Mouse (Mus musculus): ENCODE measurements at regions not wholly inside any gene's neighbourhood (a gene's known extent, or its start where the extent isn't known, plus 50 kb on each side); places are given as distances from the start of the nearest gene placed in this dataset.
"Not testable (repeated sequence)": the region's sequence is repeated elsewhere in the genome, so short reads cannot be mapped to it uniquely, and the experiment has no call there.

- intact Hi-C loops (cut with DNase I): no loop called here
Observed at GRCm38 (mm10) chr7:122820587-122821535, 144.6 kb upstream of the Rbbp6 start.

GRCm38 (mm10) chr7:122823429-122823828 is 142.1 kb upstream of the Rbbp6 start:
- intact Hi-C loops (cut with DNase I): no loop called here

GRCm38 (mm10) chr7:122839091-122839490 is 126.4 kb upstream of the Rbbp6 start:
- intact Hi-C loops (cut with DNase I): no loop called here

- intact Hi-C loops (cut with DNase I): no loop called here
Observed at GRCm38 (mm10) chr7:122844831-122845230, 120.7 kb upstream of the Rbbp6 start.

DNA sequence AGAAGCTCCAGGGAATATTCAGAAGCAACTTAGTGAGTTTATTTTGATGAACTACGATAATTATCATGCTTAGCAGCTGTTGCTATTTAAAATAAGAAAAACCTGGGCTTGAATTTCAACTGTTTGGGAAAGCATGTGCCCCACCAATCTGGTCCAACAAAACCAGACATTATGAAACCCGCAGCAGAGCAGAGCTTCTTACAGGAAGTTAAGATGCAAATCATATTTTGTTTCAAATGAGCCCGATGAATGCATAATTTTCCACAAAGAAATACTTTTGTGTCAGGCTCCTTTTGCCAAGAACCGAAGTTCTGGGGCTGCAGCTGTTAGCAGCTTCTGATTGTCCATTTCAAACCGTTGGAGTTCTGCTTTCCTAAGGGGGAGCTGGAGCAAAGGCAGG is 118.1 kb upstream of the Rbbp6 start:
- intact Hi-C loops (cut with DNase I): no loop called here

GRCm38 (mm10) chr7:122873386-122873785 is 92.1 kb upstream of the Rbbp6 start:
- intact Hi-C loops (cut with DNase I): no loop called here

DNA sequence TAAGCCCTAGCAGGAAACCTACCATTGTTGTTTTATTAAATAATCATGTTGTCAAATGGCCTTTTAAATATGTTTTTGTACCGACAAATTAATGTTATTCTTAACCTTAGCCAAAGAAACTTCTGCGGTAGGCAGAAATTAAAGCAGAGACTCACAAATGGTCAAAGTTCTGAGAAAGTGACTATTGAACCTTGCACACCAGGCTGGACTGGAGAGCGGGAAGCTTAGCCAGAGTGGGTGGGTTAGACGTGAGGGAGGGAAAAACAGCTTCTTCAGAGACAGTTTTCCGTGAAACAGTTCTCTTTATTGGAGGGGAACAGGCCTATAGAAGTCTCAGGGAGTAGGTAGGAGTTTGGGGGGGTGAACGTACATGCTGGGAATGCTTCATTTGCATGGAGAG is 89.2 kb upstream of the Rbbp6 start:
- intact Hi-C loops (cut with DNase I): no loop called here

DNA sequence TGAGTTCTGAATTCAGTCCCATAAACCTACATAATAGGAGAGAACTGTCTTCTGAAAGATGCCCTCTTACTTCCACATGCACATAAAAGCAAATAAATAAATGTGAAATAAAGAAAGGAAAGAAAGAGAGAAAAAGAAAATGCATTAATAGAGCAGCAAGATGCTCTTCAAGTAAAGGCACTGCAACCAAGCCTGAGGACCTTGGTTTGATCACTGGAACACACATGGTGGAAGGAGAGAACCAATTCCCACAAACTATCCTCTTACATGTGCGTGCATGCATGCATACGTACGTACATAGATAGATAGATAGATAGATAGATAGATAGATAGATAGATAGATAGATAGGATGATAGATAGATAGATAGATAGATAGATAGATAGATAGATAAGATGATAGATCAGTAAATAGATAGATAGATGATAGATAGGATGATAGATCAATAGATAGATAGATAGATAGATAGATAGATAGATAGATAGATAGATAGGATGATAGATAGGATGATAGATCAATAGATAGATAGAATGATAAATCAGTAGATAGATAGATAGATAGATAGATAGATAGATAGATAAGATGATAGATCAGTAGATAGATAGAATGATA is 83.5 kb upstream of the Rbbp6 start:
- intact Hi-C loops (cut with DNase I): not testable (repeated sequence)

DNA sequence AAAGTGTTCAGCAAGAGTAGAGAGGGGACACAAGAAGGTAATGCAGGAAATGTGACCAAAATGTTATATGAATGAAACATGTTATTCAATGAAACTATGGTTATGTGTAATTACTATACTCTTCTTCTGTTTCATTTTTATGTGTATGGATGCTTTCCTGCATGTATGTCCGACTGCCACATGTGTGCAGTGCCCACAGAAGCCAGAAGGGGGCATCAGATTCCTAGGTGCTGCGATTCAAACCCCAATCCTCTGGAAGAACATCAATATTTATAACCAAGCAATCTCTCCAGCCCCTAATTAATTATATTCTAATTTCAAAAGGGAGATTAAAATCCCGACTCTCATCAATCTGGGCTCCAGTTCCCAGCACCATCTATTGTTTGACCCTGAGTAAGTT is 78.7 kb upstream of the Rbbp6 start:
- intact Hi-C loops (cut with DNase I): no loop called here

DNA sequence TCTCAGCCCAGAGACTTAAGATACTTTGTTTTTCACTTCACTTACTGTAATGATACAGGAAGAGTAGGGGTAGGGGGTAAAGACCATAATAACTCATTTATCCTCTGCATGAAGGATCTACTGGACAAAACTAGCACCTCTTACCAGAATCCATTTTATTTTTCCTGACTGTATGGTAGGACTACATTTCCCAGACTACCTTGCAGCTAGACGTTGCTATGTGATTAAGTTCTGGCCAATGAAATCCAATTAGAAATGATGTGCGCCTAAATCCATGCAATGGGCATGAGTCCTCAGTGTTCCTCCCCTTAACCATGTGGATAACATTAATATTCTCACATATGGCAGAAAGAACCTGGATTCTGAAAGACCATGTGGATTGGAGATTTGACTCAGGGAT is 68.3 kb upstream of the Rbbp6 start:
- intact Hi-C loops (cut with DNase I): no loop called here

DNA sequence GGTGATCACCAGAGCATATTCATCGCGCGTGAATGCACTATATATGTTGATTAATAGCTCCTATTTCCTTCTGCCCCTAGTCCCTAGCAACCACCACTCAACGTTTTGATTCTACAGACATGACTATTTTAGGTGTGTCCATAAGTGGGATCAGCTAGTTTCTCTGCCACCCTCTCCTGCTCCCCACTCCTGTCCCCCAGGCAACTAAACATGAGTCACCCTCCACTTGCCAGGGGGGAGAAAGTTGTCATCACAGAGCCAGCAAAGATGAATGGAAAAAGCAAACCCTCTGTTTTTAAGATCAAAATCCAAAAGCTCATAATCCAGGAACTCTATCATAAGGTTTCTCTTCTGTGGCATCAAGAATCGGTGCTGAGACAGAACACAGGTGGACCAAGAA is 59.4 kb upstream of the Rbbp6 start:
- intact Hi-C loops (cut with DNase I): loop anchor here (10.0 kb wide), 1 partner anchor 241 kb away; no protein-coding TSS in a partner anchor

DNA sequence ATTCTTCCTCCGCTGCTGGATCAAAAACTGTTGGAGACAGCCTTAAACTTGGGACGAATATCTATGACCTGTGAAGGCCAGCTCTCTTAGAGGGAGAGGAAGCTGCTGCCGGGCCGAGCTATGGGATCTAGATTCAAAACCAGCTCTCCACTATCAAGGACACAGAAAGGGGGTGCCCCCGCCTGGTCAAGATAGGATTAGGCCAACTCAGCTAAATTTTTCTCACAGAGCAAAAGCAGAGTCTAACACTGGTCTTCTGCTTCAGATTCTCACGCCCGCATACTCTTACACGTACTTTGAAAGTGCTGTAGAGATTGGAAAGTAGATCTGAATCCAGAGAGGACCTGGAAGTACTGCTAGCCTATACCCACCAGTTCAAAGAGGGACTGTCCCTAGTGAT is 56.2 kb upstream of the Rbbp6 start:
- intact Hi-C loops (cut with DNase I): loop anchor here (10.0 kb wide), 1 partner anchor 244 kb away; no protein-coding TSS in a partner anchor

Data from adrenal gland (tissue).